Mouse (Mus musculus): ENCODE measurements around the gene Clns1a.

DNA sequence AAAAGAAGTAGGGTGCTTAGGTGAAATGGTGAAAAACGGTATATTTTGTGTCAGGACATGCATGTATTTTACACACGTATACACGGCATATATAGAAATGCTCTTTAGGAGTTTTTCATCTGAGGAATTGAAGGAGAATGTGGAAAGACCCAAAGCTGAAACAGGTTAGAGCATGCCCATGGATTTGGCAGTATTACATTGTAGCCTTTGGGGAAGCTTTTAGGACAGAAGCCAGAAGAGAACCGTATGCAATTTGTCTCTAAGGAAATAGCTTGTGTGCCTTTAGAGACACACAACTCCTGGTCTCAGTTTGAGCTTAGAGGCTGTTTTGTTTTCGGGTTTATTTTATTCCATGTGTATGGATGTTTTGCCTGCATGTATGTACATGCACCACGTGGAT, 4.7 kb downstream of the Clns1a start:
- TF ChIP-seq GATA1 (IDR thresholded peaks at IDR 0.05; ENCODE audit: borderline replicate concordance, low read length) (no peak), FLI1 (IDR thresholded peaks at IDR 0.05; ENCODE audit: low read length) (no peak)

Measured in megakaryocyte, embryonic 14.5 days (primary cell).